Mouse (Mus musculus) G1E (cell line): ENCODE data around the gene Dock3.

Source experiments
- CTCF ChIP-seq: IDR thresholded peaks from 2 replicates; pipeline ENCODE4 v1.5.1; 2012; ENCODE audit warnings: low read depth, low read length, inconsistent platforms, mixed read lengths
- GATA1 ChIP-seq: IDR thresholded peaks from 2 replicates; pipeline ENCODE4 v1.6.1; 2012; ENCODE audit warnings: borderline replicate concordance, low read length, inconsistent platforms, mixed read lengths

GRCm38 (mm10) chr9:107271177-107271938, 39.6 kb upstream of the Dock3 start:
- TF ChIP-seq GATA1 (no peak), CTCF (no peak)
